Mouse (Mus musculus) lung, adult 2 months (tissue): Measurements from ENCODE around the gene Mfsd4b3.

Source experiments
- CTCF ChIP-seq: fragments of 200-500 bp; IDR thresholded peaks from 2 replicates; pipeline ENCODE4 v1.5.1; 2011; ENCODE audit warnings: mild to moderate bottlenecking, low read length, control low read depth; ENCODE audit not compliant: insufficient read depth
- POLR2A ChIP-seq: fragments of 200-500 bp; IDR thresholded peaks from 2 replicates; pipeline ENCODE4 v1.6.1; 2011; ENCODE audit warnings: low read depth, mild to moderate bottlenecking, control low read depth, low read length, borderline replicate concordance; ENCODE audit errors: extremely low read depth

GRCm38 (mm10) chr10:39967512-39967911 is 7.6 kb upstream of the Mfsd4b3 start:
- TF ChIP-seq POLR2A = no peak
- no peak for TF ChIP-seq CTCF
